Mouse (Mus musculus): Measurements from ENCODE around the gene Arhgap9. TPM values are rescaled to one million over a fixed set of nuclear protein-coding genes. Genes with fewer than 3 reads are reported as not detected.

Arhgap9 gene
- total RNA-seq (2022): 1 to 10 TPM; 2.2 to 5.0 (median 3.6) TPM

- DNase-seq: no peak
These were observed at the start of gene Arhgap9 for GRCm38 (mm10) chr10:127321621-127322020. Arhgap9 (plus strand) TSS chr10:127321964.

- DNase-seq: no peak
These were observed 49.4 kb upstream of the Arhgap9 start for GRCm38 (mm10) chr10:127272371-127272770.

GRCm38 (mm10) chr10:127274261-127275022 is 47.3 kb upstream of the Arhgap9 start:
- no peak for DNase-seq

GRCm38 (mm10) chr10:127279730-127280129 is 42.0 kb upstream of the Arhgap9 start:
- no peak for DNase-seq

DNA sequence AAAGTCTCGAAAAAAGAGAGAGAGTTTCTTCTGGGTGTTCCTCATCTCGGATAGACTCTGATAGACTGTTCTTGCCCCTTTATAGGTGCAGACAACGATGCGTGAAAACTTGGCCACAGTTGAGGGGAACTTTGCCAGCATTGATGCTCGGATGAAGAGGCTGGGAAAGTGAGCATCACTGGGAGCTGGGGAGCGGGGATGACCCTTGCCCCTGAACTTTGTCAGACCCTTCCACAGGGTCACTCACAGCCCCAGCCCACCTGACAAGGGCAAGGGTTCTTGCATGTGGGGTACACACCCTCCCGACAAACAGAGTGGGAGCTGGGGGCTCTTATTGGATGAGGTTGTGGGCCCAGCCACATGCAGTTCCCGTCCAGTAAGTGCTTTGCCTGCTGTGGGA is 40.4 kb upstream of the Arhgap9 start:
- no peak for DNase-seq

DNA sequence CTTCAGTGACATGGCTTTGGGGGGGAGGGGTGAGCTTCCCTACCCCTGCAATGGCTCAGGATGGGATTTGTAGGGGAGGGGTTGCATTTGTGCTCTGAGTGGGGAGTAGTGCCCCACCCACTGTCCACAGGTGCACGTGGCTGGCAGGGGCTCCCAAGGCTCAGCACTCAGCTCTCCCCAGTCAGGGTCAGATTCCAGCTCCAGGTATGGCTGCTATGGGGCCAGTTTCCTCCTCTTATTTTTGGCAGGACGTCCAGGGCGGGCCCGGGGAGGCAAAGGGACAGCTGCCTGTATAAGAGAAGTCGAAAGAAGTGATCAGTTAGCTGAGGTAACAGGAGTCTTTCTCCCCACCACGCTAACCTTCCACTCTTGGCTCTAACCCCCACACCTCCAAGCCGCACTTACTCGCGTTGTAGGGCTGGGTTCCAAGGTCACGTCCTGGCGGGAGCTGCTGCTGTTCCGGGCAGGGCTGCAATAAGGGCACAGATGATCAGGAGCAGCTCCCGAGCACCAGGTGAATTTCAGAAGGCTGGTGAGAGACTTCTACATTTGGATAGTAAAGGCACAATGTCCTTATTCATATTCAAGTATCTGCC is 39.0 kb upstream of the Arhgap9 start:
- no peak for DNase-seq

DNA sequence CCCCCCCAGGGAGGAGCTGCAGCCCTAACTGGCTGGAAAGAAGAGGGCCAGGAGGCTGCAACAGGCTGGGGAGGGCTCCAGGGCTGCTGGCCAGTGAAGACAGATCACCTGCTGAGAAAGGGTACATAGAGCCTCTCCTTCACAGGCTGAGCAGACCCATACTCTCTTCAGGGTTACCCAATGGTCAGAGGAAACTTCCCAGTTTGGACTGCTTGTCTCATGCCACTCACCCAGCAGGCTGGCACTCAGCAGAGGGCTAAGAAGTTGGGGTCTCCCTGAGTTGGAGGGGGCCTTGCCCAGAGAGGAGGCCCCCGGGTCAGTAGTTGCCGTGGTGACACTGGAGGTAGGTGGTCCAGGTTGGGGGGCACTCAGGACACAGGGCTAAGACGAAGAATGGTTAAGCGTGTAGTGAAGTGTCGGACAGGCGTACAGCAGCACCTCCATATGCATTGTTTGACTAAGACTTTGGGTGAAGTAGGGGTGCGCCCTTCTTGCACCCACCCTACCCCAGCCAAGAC is 37.6 kb upstream of the Arhgap9 start:
- DNase-seq: no peak

DNA sequence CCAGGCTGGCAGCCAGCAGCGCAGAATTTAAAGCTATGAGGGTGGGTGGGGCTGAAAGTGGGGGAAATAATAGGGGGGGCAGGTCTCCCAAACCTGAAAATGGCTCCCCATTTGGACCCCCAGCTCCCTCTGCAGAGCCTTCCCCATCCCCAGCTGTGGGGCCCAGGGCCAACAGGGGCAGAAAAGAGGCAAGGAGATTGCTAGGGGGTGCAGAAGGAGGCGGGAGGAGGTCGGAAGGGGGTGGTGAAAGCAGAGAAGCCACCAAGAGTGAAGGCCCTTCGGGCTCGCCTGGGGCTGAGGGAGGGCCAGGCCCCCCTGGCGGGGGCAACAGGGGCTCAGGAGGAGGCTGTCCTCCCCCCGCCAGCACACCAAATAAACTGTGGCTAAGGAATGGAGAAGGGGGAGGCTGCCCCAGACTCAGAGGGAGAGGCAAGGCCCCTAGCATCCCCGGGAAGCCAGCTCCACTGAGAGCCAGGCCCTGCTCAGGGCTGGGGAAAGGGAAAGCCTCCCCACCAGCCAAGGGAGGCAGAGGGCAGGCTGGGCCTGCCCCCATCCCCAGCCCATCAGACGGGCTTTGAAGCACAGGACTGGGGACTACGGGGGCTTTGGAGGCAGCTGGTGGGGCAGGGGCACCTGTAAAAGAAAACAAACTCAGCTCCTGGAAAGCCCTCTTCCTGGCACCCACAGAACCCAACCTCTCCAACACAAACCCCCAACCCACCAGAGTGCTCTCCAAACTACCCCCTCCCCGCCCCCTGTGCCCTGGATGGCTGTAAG is 36.9 kb upstream of the Arhgap9 start:
- no peak for DNase-seq

DNA sequence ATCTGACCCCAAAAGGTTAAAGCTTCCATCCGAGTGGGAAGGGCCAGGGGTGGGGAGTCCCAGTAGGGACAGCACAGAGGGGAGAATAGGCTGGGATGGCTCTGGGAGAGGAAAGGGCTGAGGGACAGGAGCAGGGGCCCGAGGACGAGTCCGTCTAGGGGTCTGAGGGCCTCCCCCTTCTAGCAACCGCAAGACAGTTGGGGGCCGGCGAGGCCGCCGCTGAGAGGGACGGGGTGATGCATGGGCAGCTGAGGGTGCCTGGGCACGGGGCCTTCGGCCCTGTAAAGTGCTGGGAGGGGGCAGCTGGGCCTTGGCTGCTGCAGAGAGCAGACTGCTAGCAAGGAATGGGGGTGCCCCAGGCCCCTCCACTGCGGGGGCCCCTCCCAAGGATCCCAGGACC is 36.1 kb upstream of the Arhgap9 start:
- DNase-seq: no peak

GRCm38 (mm10) chr10:127286194-127286593 is 35.6 kb upstream of the Arhgap9 start:
- no peak for DNase-seq

DNA sequence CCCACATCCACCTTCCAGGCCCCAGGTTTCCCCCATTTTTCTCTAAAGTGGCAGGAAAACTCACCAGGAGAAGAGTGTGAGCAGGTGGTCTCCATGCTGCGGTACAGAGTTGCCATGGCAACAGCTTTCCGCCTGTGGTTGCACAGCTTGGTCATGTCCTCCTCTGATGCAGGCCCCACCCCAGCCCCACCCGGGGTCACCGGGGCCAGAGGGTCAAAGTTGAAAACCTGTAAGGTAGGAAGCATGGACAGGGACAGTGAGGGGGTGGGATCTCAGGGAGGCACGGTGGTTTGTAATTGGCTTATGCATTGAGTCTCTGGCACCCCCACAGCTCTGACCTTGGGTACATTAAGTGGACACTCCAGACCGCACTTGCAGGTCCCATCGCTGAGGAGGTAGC is 35.0 kb upstream of the Arhgap9 start:
- DNase-seq: no peak

- no peak for DNase-seq
These were observed 34.4 kb upstream of the Arhgap9 start for GRCm38 (mm10) chr10:127287271-127287935.

- DNase-seq: no peak
These were observed 33.8 kb upstream of the Arhgap9 start for GRCm38 (mm10) chr10:127287936-127288293.

GRCm38 (mm10) chr10:127288328-127288799 is 33.4 kb upstream of the Arhgap9 start:
- DNase-seq: no peak

- peak; percentile 90 for DNase-seq
These were observed 32.8 kb upstream of the Arhgap9 start, which contains the start of gene Mbd6 for GRCm38 (mm10) chr10:127288800-127289572. Mbd6 (minus strand) TSS chr10:127289018.

- DNase-seq: no peak
These were observed 32.1 kb upstream of the Arhgap9 start for GRCm38 (mm10) chr10:127289573-127290191.

- DNase-seq: peak; percentile 100
These were observed 31.3 kb upstream of the Arhgap9 start for GRCm38 (mm10) chr10:127290307-127290929.

- DNase-seq: no peak
These were observed 30.6 kb upstream of the Arhgap9 start for GRCm38 (mm10) chr10:127290930-127291880.

- DNase-seq: no peak
These were observed 29.7 kb upstream of the Arhgap9 start for GRCm38 (mm10) chr10:127291881-127292638.

Data from adrenal gland, adult 8-10 months (tissue).